Mouse (Mus musculus) lung, postnatal 0 days (tissue): ENCODE results near the gene Ckap5.

Source experiments
- CTCF ChIP-seq: IDR thresholded peaks from 2 replicates; pipeline ENCODE4 v1.5.1; 2016; ENCODE audit warnings: antibody characterized with exemption, mild to moderate bottlenecking
- EP300 ChIP-seq: IDR thresholded peaks from 2 replicates; pipeline ENCODE4 v1.6.1; 2016; ENCODE audit warnings: antibody characterized with exemption, mild to moderate bottlenecking, control low read depth

DNA sequence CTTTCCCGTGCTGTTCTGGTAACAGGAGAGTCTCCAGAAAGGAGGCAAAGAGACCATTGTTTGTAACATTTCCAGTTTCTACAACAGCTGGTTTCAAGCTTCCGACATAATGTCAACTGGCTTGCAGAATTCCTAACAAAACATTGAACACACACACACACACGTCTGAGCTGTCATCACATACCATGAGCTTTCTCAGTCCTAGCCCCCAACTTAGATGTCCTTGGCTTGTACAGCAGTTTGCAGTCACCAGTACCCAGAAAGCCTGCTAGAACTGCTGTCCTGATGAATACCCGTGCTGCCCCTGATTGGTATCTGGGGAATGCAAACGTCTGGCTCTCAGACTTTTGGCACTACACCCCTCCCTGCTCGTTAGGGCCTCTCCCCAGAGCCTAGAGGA lies 129.3 kb downstream of the Ckap5 start:
- no peak for TF ChIP-seq CTCF
- TF ChIP-seq EP300 = peak; percentile 41; the same call in 1 of the 2 replicates
